Comparison of ENCODE assay signal across 27 mouse cellular contexts in genomic region chr16:65312947-65313346, GRCm38 (mm10).
DNase-seq lines count a peak whose midpoint lies in the region; ATAC-seq and TF ChIP-seq lines count a peak whose summit lies in the region.
"Had no signal": no experiment of that assay in that cellular context is flagged by ENCODE, and none has a peak within 500 bp of the region (broad histone marks: within the 10 kb centered on the region; RNA-seq: fewer than 3 reads in every experiment).

No protein-coding gene starts in this region.

- no peak overlapping the region for H3K4me2 ChIP-seq in limb, embryonic 14.5 days (replicated peaks; ENCODE audit: low read depth, low read length, severe bottlenecking)
- peak overlapping the region; percentile 57 for H3K4me2 ChIP-seq in CH12.LX (ENCODE audit: insufficient read depth, low read depth, poor library complexity, severe bottlenecking)
- H3K4me2 ChIP-seq: embryonic facial prominence, embryonic 12.5 days; embryonic facial prominence, embryonic 15.5 days; forebrain, embryonic 15.5 days; heart, embryonic 13.5 days; hindbrain, embryonic 14.5 days had no signal

- in situ Hi-C loops in CH12.LX (cut with MboI; ENCODE audit: low pct_ligation_motif_present, low pct_unique_long_range_greater_than_20kb, low sequenced_read_pairs): no loop called here

- no peak for TF ChIP-seq CTCF in CH12.LX (conservative IDR thresholded peaks at IDR 0.05 in 1 of 2, IDR thresholded peaks at IDR 0.05 in 1 of 2; ENCODE audit: low read depth in 2 of 2, low read length in 2 of 2)

- no peaks in the 10 kb centered on the region for H3K4me1 ChIP-seq in limb, embryonic 14.5 days (ENCODE audit: control insufficient read depth, insufficient read depth, low read length)
- no peaks in the 10 kb centered on the region for H3K4me1 ChIP-seq in limb, embryonic 10.5 days
- peaks cover 2 to 33% of the 10 kb centered on the region in 2 experiments; a peak in 3 of 4 replicates for H3K4me1 ChIP-seq in CH12.LX (ENCODE audit: control insufficient read depth in 1 of 2, insufficient read depth in 2 of 2)
- H3K4me1 ChIP-seq: embryonic facial prominence, embryonic 12.5 days; embryonic facial prominence, embryonic 15.5 days; forebrain, embryonic 15.5 days; heart, embryonic 10.5 days; heart, embryonic 13.5 days had no signal

- dilution Hi-C loops in CH12.LX (cut with MboI; ENCODE audit: extremely low pct_ligation_motif_present, extremely low pct_unique_long_range_greater_than_20kb, low sequenced_read_pairs): no loop called here

- no peaks in the 10 kb centered on the region for H3K36me3 ChIP-seq in limb, embryonic 14.5 days (ENCODE audit: control insufficient read depth, insufficient read depth, low read length)
- no peaks in the 10 kb centered on the region for H3K36me3 ChIP-seq in limb, embryonic 10.5 days
- no peaks in the 10 kb centered on the region for H3K36me3 ChIP-seq in CH12.LX (replicated peaks in 1 of 2; ENCODE audit: control insufficient read depth in 1 of 2, insufficient read depth in 1 of 2, low read length in 1 of 2)
- H3K36me3 ChIP-seq: embryonic facial prominence, embryonic 12.5 days; embryonic facial prominence, embryonic 15.5 days; forebrain, embryonic 15.5 days; G1E; heart, embryonic 10.5 days; heart, embryonic 13.5 days had no signal

- no peaks in the 10 kb centered on the region for H3K9me3 ChIP-seq in limb, embryonic 14.5 days (ENCODE audit: control insufficient read depth, low read length)
- no peaks in the 10 kb centered on the region for H3K9me3 ChIP-seq in limb, embryonic 10.5 days (replicated peaks)
- H3K9me3 ChIP-seq in CH12.LX (replicated peaks; ENCODE audit: low read length): no peaks in the 10 kb centered on the region
- H3K9me3 ChIP-seq: embryonic facial prominence, embryonic 12.5 days; embryonic facial prominence, embryonic 15.5 days; forebrain, embryonic 15.5 days; G1E; heart, embryonic 10.5 days; heart, embryonic 13.5 days had no signal

- TF ChIP-seq POLR2A in limb, embryonic 14.5 days (IDR thresholded peaks at IDR 0.05; ENCODE audit: borderline replicate concordance, extremely low read depth, insufficient read depth, insufficient read length): no peak
- no peak for TF ChIP-seq POLR2A in CH12.LX (IDR thresholded peaks at IDR 0.05; ENCODE audit: low read depth, low read length)

- H3K4me3 ChIP-seq in limb, embryonic 14.5 days (replicated peaks; ENCODE audit: low read length): no peak overlapping the region
- H3K4me3 ChIP-seq in limb, embryonic 10.5 days: no peak overlapping the region
- H3K4me3 ChIP-seq in CH12.LX (replicated peaks in 1 of 3; ENCODE audit: low read depth in 2 of 3, low read length in 2 of 3, poor library complexity in 1 of 3): no peak overlapping the region
- H3K4me3 ChIP-seq: embryonic facial prominence, embryonic 12.5 days; embryonic facial prominence, embryonic 15.5 days; forebrain, embryonic 15.5 days; heart, adult 2 months; heart, embryonic 10.5 days; heart, embryonic 13.5 days had no signal

- no peak overlapping the region for H3K9ac ChIP-seq in limb, embryonic 14.5 days (ENCODE audit: low read depth, low read length, severe bottlenecking)
- no peak overlapping the region for H3K9ac ChIP-seq in CH12.LX (ENCODE audit: insufficient read depth, low read depth)
- H3K9ac ChIP-seq: embryonic facial prominence, embryonic 12.5 days; embryonic facial prominence, embryonic 15.5 days; forebrain, embryonic 15.5 days; heart, embryonic 13.5 days; hindbrain, embryonic 14.5 days had no signal

- no peaks in the 10 kb centered on the region for H3K79me2 ChIP-seq in CH12.LX (replicated peaks; ENCODE audit: control insufficient read depth, extremely low read depth, insufficient read depth, poor library complexity, severe bottlenecking)

- DNase-seq in limb, embryonic 14.5 days (ENCODE audit: low spot score): peak; percentile 14
- DNase-seq in limb, embryonic 10.5 days (ENCODE audit: low spot score): no peak
- DNase-seq in 3T3-L1 (ENCODE audit: low read depth, low spot score): peak; percentile 43
- DNase-seq in CH12.LX (ENCODE audit: extremely low read depth): peak; percentile 37
- DNase-seq in adrenal gland, postnatal 4 days (ENCODE audit: low spot score in 2 of 2): no peak
- no peak for DNase-seq in Muller cell, postnatal 12 days (ENCODE audit: inconsistent ontology term)
- DNase-seq: adrenal gland, postnatal 10 days; cerebellum, adult 18-20 months; cerebellum, adult 9-11 months; cerebellum, postnatal 25 days; gastrocnemius, postnatal 10 days; gastrocnemius, postnatal 36 days; heart, adult 2 months; heart, postnatal 14 days; heart, postnatal 4 days had no signal

- TF ChIP-seq EP300 in CH12.LX (IDR thresholded peaks at IDR 0.05; ENCODE audit: low read length): peak; percentile 64

- no peaks in the 10 kb centered on the region for H3K27me3 ChIP-seq in limb, embryonic 14.5 days (ENCODE audit: control insufficient read depth, insufficient read depth, low read length)
- H3K27me3 ChIP-seq in limb, embryonic 10.5 days (ENCODE audit: low read depth, poor library complexity, severe bottlenecking): no peaks in the 10 kb centered on the region
- no peaks in the 10 kb centered on the region for H3K27me3 ChIP-seq in CH12.LX (replicated peaks)
- H3K27me3 ChIP-seq: embryonic facial prominence, embryonic 12.5 days; embryonic facial prominence, embryonic 15.5 days; forebrain, embryonic 15.5 days; heart, embryonic 13.5 days; Patski had no signal

- ATAC-seq in limb, embryonic 14.5 days (ENCODE audit: low FRiP score, low read depth): no peak
- ATAC-seq in megakaryocyte-erythroid progenitor cell, adult 5-6 weeks (replicated peaks; ENCODE audit: low FRiP score, low TSS enrichment, poor library complexity, severe bottlenecking): 0 out of 2 replicates have a peak, but pooled peaks have one; percentile 41
- ATAC-seq: forebrain, embryonic 15.5 days; hindbrain, postnatal 0 days; inflammation-experienced regulatory T-cells, adult 6 months; intestine, embryonic 16.5 days; Patski had no signal

- 74% methylated on average over 2 of the region's 2 CpGs for WGBS in limb, embryonic 14.5 days
- 80% methylated on average over 2 of the region's 2 CpGs for WGBS in limb, embryonic 10.5 days

- no peak overlapping the region for H3K27ac ChIP-seq in limb, embryonic 14.5 days (replicated peaks; ENCODE audit: low read depth, low read length)
- no peak overlapping the region for H3K27ac ChIP-seq in limb, embryonic 10.5 days
- no peak overlapping the region for H3K27ac ChIP-seq in CH12.LX (ENCODE audit: insufficient read depth, low read depth)
- H3K27ac ChIP-seq: embryonic facial prominence, embryonic 12.5 days; embryonic facial prominence, embryonic 15.5 days; forebrain, embryonic 15.5 days; heart, adult 2 months; heart, embryonic 10.5 days; heart, embryonic 13.5 days; hindbrain, embryonic 14.5 days; hindbrain, postnatal 0 days had no signal

- TF ChIP-seq RAD21 in CH12.LX (IDR thresholded peaks at IDR 0.05; ENCODE audit: low read depth, low read length): no peak

TF ChIP-seq in CH12.LX, 34 proteins besides CTCF, POLR2A, EP300 and RAD21:
- TF ChIP-seq ZC3H11A (IDR thresholded peaks at IDR 0.05; ENCODE audit: low read depth, low read length) (no peak), NELFE (IDR thresholded peaks at IDR 0.05; ENCODE audit: low read depth, low read length) (no peak), BHLHE40 (IDR thresholded peaks at IDR 0.05; ENCODE audit: low read depth, low read length) (peak; percentile 1; the same call in 1 of the 2 replicates), E2F4 (IDR thresholded peaks at IDR 0.05; ENCODE audit: insufficient replicate concordance, low read depth, low read length) (no peak), CHD1 (IDR thresholded peaks at IDR 0.05; ENCODE audit: low read depth, low read length) (no peak), MAX (IDR thresholded peaks at IDR 0.05; ENCODE audit: low read length) (no peak), CHD2 (IDR thresholded peaks at IDR 0.05; ENCODE audit: low read length) (no peak), KAT2A (IDR thresholded peaks at IDR 0.05; ENCODE audit: insufficient replicate concordance, low read length) (no peak), USF2 (conservative IDR thresholded peaks at IDR 0.05; ENCODE audit: low read depth, low read length) (no peak), SMC3 (IDR thresholded peaks at IDR 0.05; ENCODE audit: low read depth, low read length) (no peak), ZMIZ1 (IDR thresholded peaks at IDR 0.05; ENCODE audit: low read depth, low read length) (no peak), IRF4 (IDR thresholded peaks at IDR 0.05; ENCODE audit: low read depth, low read length) (peak; percentile 71), HCFC1 (IDR thresholded peaks at IDR 0.05; ENCODE audit: low read depth, low read length) (no peak), RCOR1 (conservative IDR thresholded peaks at IDR 0.05; ENCODE audit: low read depth, low read length) (no peak)

Comparison
In these comparisons a context has a peak if more than half of its experiments do, and no peak if none do; other contexts are left out.
1. DNase-seq: peak in limb, embryonic 14.5 days (single experiment), 3T3-L1 (single experiment) and CH12.LX (single experiment); none in limb, embryonic 10.5 days (single experiment), adrenal gland, postnatal 4 days (0 of 2) and Muller cell, postnatal 12 days (single experiment).